Mouse (Mus musculus): ENCODE measurements around the gene Tnfrsf14.

DNA sequence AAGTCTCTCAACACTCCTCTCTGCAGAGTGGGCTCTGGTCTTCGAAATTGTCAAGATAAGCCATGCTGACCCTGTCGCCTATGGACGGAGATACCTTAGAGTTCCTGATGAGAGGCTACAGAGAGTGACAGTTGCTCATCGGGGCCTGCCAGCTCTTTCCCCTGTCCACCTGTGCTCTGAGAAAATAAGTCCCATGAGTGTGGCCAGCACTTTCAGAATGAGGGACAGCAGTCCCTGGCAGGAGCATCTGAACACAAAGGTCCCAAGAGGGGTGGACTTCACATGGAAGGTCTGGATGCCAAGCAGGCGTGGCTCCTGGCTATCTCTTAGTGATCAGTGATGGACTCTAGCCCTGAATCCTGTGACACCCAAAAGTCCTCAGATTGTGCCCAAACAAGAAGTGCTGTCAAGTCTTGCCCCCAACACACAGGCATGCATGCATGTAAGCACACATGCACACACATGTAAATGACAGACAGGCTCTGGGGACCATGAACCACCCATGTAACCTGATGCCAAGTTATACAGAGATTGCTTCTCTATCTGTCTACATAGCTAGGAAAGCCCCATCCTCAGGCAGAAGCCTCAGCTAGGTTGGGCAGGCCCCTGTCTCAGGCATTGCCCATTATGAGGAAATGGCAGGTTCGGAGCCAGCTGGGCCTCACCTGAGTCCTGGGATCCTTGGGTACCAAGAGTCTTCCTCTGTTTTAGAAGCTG is 15.1 kb upstream of the Tnfrsf14 start:
- no peak for TF ChIP-seq POLR2A (IDR thresholded peaks at IDR 0.05; ENCODE audit: low read depth, low read length)
- no peak for TF ChIP-seq CTCF (IDR thresholded peaks at IDR 0.05; ENCODE audit: borderline replicate concordance, insufficient read depth, low read length)

Data from embryonic fibroblast, embryonic 13.5 days (primary cell).